Mouse (Mus musculus) lung, postnatal 0 days (tissue): ENCODE results near the gene Ly9. TPM values are rescaled to one million over a fixed set of nuclear protein-coding genes. Genes with fewer than 3 reads are reported as not detected.

Experiments
- ATAC-seq: fragments of 200-750 bp; cut with Nextera tagmentation; 2 replicates; pipeline ENCODE4 v1.8.0; 2017; ENCODE audit warnings: moderate library complexity
- DNase-seq: peaks from one replicate; pipeline ENCODE4 v3.0.0-alpha.2; 2016; ENCODE audit warnings: low spot score
- H3K27ac ChIP-seq: fragments of 300-500 bp; sonication (generic); 2 replicates; pipeline ENCODE4 v1.5.1; 2014; ENCODE audit warnings: antibody characterized with exemption, mild to moderate bottlenecking, low read length, mixed read lengths
- H3K27me3 ChIP-seq: fragments of 300-500 bp; sonication (generic); replicated peaks from 2 replicates; pipeline ENCODE4 v1.6.1; 2014; ENCODE audit warnings: low read length, mixed read lengths; ENCODE audit not compliant: insufficient read depth
- H3K36me3 ChIP-seq: fragments of 300-500 bp; sonication (generic); 2 replicates; pipeline ENCODE4 v1.6.1; 2014; ENCODE audit warnings: low read length, mixed read lengths; ENCODE audit not compliant: insufficient read depth
- H3K4me1 ChIP-seq: fragments of 300-500 bp; sonication (generic); 2 replicates; pipeline ENCODE4 v1.6.1; 2014; ENCODE audit warnings: antibody characterized with exemption, low read depth, low read length, mixed read lengths; ENCODE audit not compliant: insufficient read depth
- H3K4me2 ChIP-seq: fragments of 300-500 bp; sonication (generic); replicated peaks from 2 replicates; pipeline ENCODE4 v1.6.1; 2014; ENCODE audit warnings: low read depth, mild to moderate bottlenecking, low read length, moderate library complexity, mixed read lengths
- H3K4me3 ChIP-seq: fragments of 300-500 bp; sonication (generic); 2 replicates; pipeline ENCODE4 v1.5.1; 2014; ENCODE audit warnings: low read depth, low read length
- H3K9ac ChIP-seq: fragments of 300-500 bp; sonication (generic); replicated peaks from 2 replicates; pipeline ENCODE4 v1.6.1; 2014; ENCODE audit warnings: low read depth, mild to moderate bottlenecking
- H3K9me3 ChIP-seq: fragments of 300-500 bp; sonication (generic); 2 replicates; pipeline ENCODE4 v1.6.1; 2016; ENCODE audit warnings: low read length, mixed read lengths
- CTCF ChIP-seq: IDR thresholded peaks from 2 replicates; pipeline ENCODE4 v1.5.1; 2016; ENCODE audit warnings: antibody characterized with exemption, mild to moderate bottlenecking
- EP300 ChIP-seq: IDR thresholded peaks from 2 replicates; pipeline ENCODE4 v1.6.1; 2016; ENCODE audit warnings: antibody characterized with exemption, mild to moderate bottlenecking, control low read depth
- WGBS: fragments of 180-500 bp; shearing (Covaris S2); extraction: QIAGEN DNeasy Blood & Tissue Kit; methylation state at CpG from one replicate; pipeline ENCODE4 v1.1.7; 2014; 5-methylcytosine and 5-hydroxymethylcytosine counted together
- polyA plus RNA-seq: library from polyadenylated mRNA; unstranded; fragments of >200 nt; fragmentation: Nextera tagmentation; extraction: Ambion mirVana; gene quantifications from 2 replicates; pipeline ENCODE4 v1.2.1, GENCODE M21; 2015

Ly9 gene
- polyA plus RNA-seq, 1 experiment from 2014 or later: 0.55 TPM

DNA sequence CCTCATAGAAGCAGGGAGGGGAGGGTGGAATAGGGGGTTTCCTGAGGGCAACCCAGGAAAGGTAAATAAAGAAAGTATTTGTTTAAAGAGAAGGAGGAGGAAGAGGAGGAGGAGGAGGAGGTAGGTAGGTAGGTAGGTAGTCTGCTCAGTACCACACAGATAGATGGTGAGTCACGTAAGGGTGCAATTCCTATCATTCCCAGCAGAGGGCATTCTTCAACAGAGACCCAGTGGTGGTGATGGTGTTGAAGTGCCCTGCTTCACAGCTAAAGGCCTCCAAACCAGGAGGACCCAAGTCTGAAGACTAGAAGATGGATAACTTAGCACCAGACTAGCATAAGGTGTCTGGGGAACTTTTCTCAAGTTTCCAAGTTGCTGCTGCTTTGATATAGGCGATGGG, 2.8 kb upstream of the Ly9 start:
- no peak overlapping the region for H3K4me3 ChIP-seq
- no peak overlapping the region for H3K9ac ChIP-seq
- H3K4me2 ChIP-seq: no peak overlapping the region
- H3K27ac ChIP-seq: no peak overlapping the region
- WGBS: 83% methylated on average over 2 of the region's 2 CpGs
- DNase-seq: no peak
- H3K27me3 ChIP-seq: no peaks in the 10 kb centered on the region
- no peaks in the 10 kb centered on the region for H3K4me1 ChIP-seq
- H3K36me3 ChIP-seq: no peaks in the 10 kb centered on the region
- no peak for TF ChIP-seq EP300
- TF ChIP-seq CTCF: peak; percentile 43
- ATAC-seq: no peak
- no peaks in the 10 kb centered on the region for H3K9me3 ChIP-seq

DNA sequence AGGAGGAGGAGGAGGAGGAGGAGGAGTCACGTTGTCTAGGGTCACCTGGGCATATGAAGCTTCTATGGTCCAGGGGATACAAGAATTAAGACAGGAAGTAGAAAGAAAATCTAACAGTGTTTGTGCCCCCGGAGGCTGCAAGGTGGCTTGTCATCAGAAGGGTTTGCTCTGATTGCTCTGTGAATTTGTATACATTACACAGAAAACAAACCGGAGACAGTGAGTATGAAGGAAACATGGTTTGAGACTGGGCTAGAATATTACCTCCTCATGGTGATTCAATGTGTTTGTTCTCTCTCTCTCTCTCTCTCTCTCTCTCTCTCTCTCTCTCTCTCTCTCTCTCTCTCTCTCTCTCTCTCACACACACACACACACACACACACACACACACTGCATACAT, 554 bp downstream of the Ly9 start:
- Histone ChIP-seq H3K27ac (no peak overlapping the region), H3K9ac (no peak overlapping the region), H3K9me3 (no peaks in the 10 kb centered on the region), H3K27me3 (no peaks in the 10 kb centered on the region), H3K4me2 (no peak overlapping the region), H3K4me1 (no peaks in the 10 kb centered on the region), H3K4me3 (no peak overlapping the region), H3K36me3 (no peaks in the 10 kb centered on the region)
- TF ChIP-seq CTCF (no peak), EP300 (no peak)
- ATAC-seq: no peak
- DNase-seq: no peak
- 62% methylated on average over 3 of the region's 3 CpGs for WGBS

DNA sequence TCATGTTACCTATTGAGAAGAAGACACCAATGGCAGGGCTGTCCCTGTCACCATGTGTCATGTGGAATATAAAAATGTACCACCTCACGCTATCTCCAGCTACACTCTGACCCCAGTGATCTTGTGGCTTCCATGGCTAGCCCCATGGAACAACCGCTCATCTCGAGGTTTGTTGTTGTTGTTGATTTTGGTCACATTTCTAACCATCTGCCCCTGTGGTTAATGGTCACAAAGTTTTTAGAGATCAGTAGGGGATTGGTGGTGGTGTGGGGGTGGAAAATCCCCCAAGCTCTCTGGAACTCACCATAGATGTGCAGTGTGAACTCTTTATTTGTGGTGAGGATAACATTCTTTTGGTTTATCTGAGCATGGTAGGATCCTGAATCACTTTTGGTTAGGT, 2.5 kb downstream of the Ly9 start:
- H3K36me3 ChIP-seq: no peaks in the 10 kb centered on the region
- H3K4me2 ChIP-seq: no peak overlapping the region
- no peak for DNase-seq
- no peak overlapping the region for H3K4me3 ChIP-seq
- no peaks in the 10 kb centered on the region for H3K4me1 ChIP-seq
- no peaks in the 10 kb centered on the region for H3K9me3 ChIP-seq
- whole genome bisulfite sequencing: 73% methylated on average over 3 of the region's 3 CpGs
- H3K27me3 ChIP-seq: no peaks in the 10 kb centered on the region
- no peak for ATAC-seq
- no peak overlapping the region for H3K27ac ChIP-seq
- TF ChIP-seq EP300: no peak
- TF ChIP-seq CTCF: no peak
- no peak overlapping the region for H3K9ac ChIP-seq

- H3K9ac ChIP-seq: no peak overlapping the region
- no peaks in the 10 kb centered on the region for H3K9me3 ChIP-seq
- H3K36me3 ChIP-seq: no peaks in the 10 kb centered on the region
- H3K4me1 ChIP-seq: no peaks in the 10 kb centered on the region
- TF ChIP-seq EP300: no peak
- TF ChIP-seq CTCF: no peak
- H3K27ac ChIP-seq: no peak overlapping the region
- DNase-seq (no peak), ATAC-seq (no peak)
- no peak overlapping the region for H3K4me2 ChIP-seq
- no peak overlapping the region for H3K4me3 ChIP-seq
- WGBS: 63% methylated on average over 2 of the region's 2 CpGs
- no peaks in the 10 kb centered on the region for H3K27me3 ChIP-seq
Measured at GRCm38 (mm10) chr1:171584584-171584983, 22.6 kb downstream of the Ly9 start.

GRCm38 (mm10) chr1:171577168-171577567, 30.0 kb downstream of the Ly9 start:
- ATAC-seq (no peak), DNase-seq (no peak)
- H3K4me3 ChIP-seq: no peak overlapping the region
- no peak overlapping the region for H3K4me2 ChIP-seq
- H3K9ac ChIP-seq: no peak overlapping the region
- H3K4me1 ChIP-seq: no peaks in the 10 kb centered on the region
- H3K27ac ChIP-seq: no peak overlapping the region
- H3K36me3 ChIP-seq: no peaks in the 10 kb centered on the region
- no peaks in the 10 kb centered on the region for H3K9me3 ChIP-seq
- TF ChIP-seq CTCF (no peak), EP300 (no peak)
- 80% methylated on average over 7 of the region's 7 CpGs for WGBS
- no peaks in the 10 kb centered on the region for H3K27me3 ChIP-seq

GRCm38 (mm10) chr1:171568436-171568835, 38.8 kb downstream of the Ly9 start:
- no peak overlapping the region for H3K4me3 ChIP-seq
- no peaks in the 10 kb centered on the region for H3K9me3 ChIP-seq
- H3K4me1 ChIP-seq: no peaks in the 10 kb centered on the region
- no peak overlapping the region for H3K9ac ChIP-seq
- DNase-seq: no peak
- H3K27ac ChIP-seq: no peak overlapping the region
- H3K36me3 ChIP-seq: no peaks in the 10 kb centered on the region
- no peaks in the 10 kb centered on the region for H3K27me3 ChIP-seq
- TF ChIP-seq EP300: no peak
- no peak for TF ChIP-seq CTCF
- 57% methylated on average over 2 of the region's 2 CpGs for WGBS
- no peak for ATAC-seq
- no peak overlapping the region for H3K4me2 ChIP-seq

DNA sequence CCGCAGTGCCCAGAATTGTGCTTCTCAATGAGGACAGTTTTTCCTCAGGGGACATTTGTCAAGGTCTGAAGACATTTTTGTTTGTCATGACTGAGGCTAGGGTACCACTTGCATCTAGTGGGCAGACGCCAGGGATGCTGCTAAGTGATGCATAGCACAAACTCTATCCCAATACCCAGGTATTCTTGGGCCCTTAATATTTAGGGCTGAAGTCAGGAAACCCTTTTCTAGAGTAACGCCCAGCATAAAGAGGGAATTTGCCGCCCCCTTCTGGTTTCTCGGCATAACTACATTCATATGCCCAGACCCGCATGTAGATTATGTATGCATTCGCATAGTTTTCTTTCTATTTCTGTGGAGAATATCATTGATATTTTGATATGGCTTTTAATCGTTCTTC, 40.4 kb downstream of the Ly9 start:
- H3K4me2 ChIP-seq: no peak overlapping the region
- no peak overlapping the region for H3K9ac ChIP-seq
- H3K27ac ChIP-seq: no peak overlapping the region
- TF ChIP-seq EP300: no peak
- peak; percentile 80 for TF ChIP-seq CTCF
- peak; percentile 19; the same call in 1 of the 2 replicates for ATAC-seq
- no peaks in the 10 kb centered on the region for H3K36me3 ChIP-seq
- H3K27me3 ChIP-seq: no peaks in the 10 kb centered on the region
- WGBS: 16% methylated on average over 8 of the region's 8 CpGs
- no peaks in the 10 kb centered on the region for H3K9me3 ChIP-seq
- no peak overlapping the region for H3K4me3 ChIP-seq
- no peaks in the 10 kb centered on the region for H3K4me1 ChIP-seq
- DNase-seq: peak; percentile 77
